Comparison of ENCODE assay signal across 23 mouse cellular contexts in genomic region chr4:46716361-46716760, GRCm38 (mm10).
DNase-seq lines count a peak whose midpoint lies in the region; ATAC-seq lines count a peak whose summit lies in the region.
"Had no signal": no experiment of that assay in that cellular context is flagged by ENCODE, and none has a peak within 500 bp of the region (broad histone marks: within the 10 kb centered on the region; RNA-seq: fewer than 3 reads in every experiment).

No protein-coding gene starts in this region.

- H3K9me3 ChIP-seq in embryonic facial prominence, embryonic 11.5 days (replicated peaks; ENCODE audit: control insufficient read depth, low read length): no peaks in the 10 kb centered on the region
- no peaks in the 10 kb centered on the region for H3K9me3 ChIP-seq in embryonic facial prominence, embryonic 10.5 days
- H3K9me3 ChIP-seq in neural tube, embryonic 11.5 days (ENCODE audit: control insufficient read depth, low read length): no peaks in the 10 kb centered on the region
- no peaks in the 10 kb centered on the region for H3K9me3 ChIP-seq in neural tube, embryonic 15.5 days (replicated peaks)
- peaks cover 3% of the 10 kb centered on the region; the same call in 1 of the 2 replicates for H3K9me3 ChIP-seq in midbrain, embryonic 14.5 days (ENCODE audit: control insufficient read depth, low read length)
- H3K9me3 ChIP-seq: embryonic facial prominence, embryonic 15.5 days; limb, embryonic 12.5 days had no signal

- no peaks in the 10 kb centered on the region for H3K27me3 ChIP-seq in embryonic facial prominence, embryonic 11.5 days (ENCODE audit: control insufficient read depth, insufficient read depth, low read length)
- H3K27me3 ChIP-seq in embryonic facial prominence, embryonic 10.5 days (replicated peaks; ENCODE audit: low read depth, poor library complexity, severe bottlenecking): peaks cover 7% of the 10 kb centered on the region; the same call in 1 of the 2 replicates
- H3K27me3 ChIP-seq in neural tube, embryonic 11.5 days (ENCODE audit: control insufficient read depth, insufficient read depth, low read length): no peaks in the 10 kb centered on the region
- H3K27me3 ChIP-seq in neural tube, embryonic 15.5 days (replicated peaks): no peaks in the 10 kb centered on the region
- H3K27me3 ChIP-seq in midbrain, embryonic 14.5 days (ENCODE audit: control insufficient read depth, insufficient read depth, low read length): no peaks in the 10 kb centered on the region
- H3K27me3 ChIP-seq: embryonic facial prominence, embryonic 15.5 days had no signal

- ATAC-seq in embryonic facial prominence, embryonic 11.5 days (replicated peaks; ENCODE audit: insufficient number of reproducible peaks, low FRiP score, low TSS enrichment, low read depth): 0 out of 2 replicates have a peak, but pooled peaks have one; percentile 56
- ATAC-seq in neural tube, embryonic 11.5 days (ENCODE audit: insufficient read depth, low FRiP score, low TSS enrichment): no peak
- no peak for ATAC-seq in neural tube, embryonic 15.5 days (ENCODE audit: low FRiP score)
- peak; percentile 50 for ATAC-seq in midbrain, embryonic 14.5 days (ENCODE audit: low FRiP score, low TSS enrichment)
- ATAC-seq: intestine, postnatal 0 days; liver, postnatal 0 days had no signal

- no peak overlapping the region for H3K27ac ChIP-seq in embryonic facial prominence, embryonic 11.5 days (replicated peaks; ENCODE audit: low read depth, low read length)
- H3K27ac ChIP-seq in embryonic facial prominence, embryonic 10.5 days (replicated peaks): no peak overlapping the region
- H3K27ac ChIP-seq in neural tube, embryonic 11.5 days (ENCODE audit: low read depth, low read length): no peak overlapping the region
- no peak overlapping the region for H3K27ac ChIP-seq in neural tube, embryonic 15.5 days (replicated peaks)
- no peak overlapping the region for H3K27ac ChIP-seq in midbrain, embryonic 14.5 days (replicated peaks; ENCODE audit: low read depth, low read length)
- H3K27ac ChIP-seq: embryonic facial prominence, embryonic 15.5 days; limb, embryonic 12.5 days had no signal

- DNase-seq in embryonic facial prominence, embryonic 11.5 days (ENCODE audit: low spot score): no peak
- DNase-seq in embryonic facial prominence, embryonic 10.5 days (ENCODE audit: low spot score): no peak
- DNase-seq in neural tube, embryonic 11.5 days (ENCODE audit: low spot score): peak; percentile 13
- peak; percentile 67 for DNase-seq in midbrain, embryonic 14.5 days
- DNase-seq in lung, postnatal 36 days: no peak
- no peak for DNase-seq in right cerebral cortex, postnatal 25 days
- DNase-seq: adrenal gland, postnatal 14 days; cerebellum, adult 9-10 months; gastrocnemius, postnatal 10 days; heart, adult 11 months; kidney, postnatal 25 days; layer of hippocampus, postnatal 36 days; liver, postnatal 0 days; lung, postnatal 10 days; right cerebral cortex, postnatal 4 days; thymus, postnatal 14 days had no signal

- no peaks in the 10 kb centered on the region for H3K4me1 ChIP-seq in embryonic facial prominence, embryonic 11.5 days (ENCODE audit: control insufficient read depth, insufficient read depth, low read length)
- peaks cover 28% of the 10 kb centered on the region for H3K4me1 ChIP-seq in embryonic facial prominence, embryonic 10.5 days
- no peaks in the 10 kb centered on the region for H3K4me1 ChIP-seq in neural tube, embryonic 11.5 days (ENCODE audit: control insufficient read depth, insufficient read depth, low read length)
- peaks cover 3% of the 10 kb centered on the region; the same call in 1 of the 2 replicates for H3K4me1 ChIP-seq in neural tube, embryonic 15.5 days
- H3K4me1 ChIP-seq in midbrain, embryonic 14.5 days (ENCODE audit: control insufficient read depth, insufficient read depth, low read length): peaks cover 13% of the 10 kb centered on the region; the same call in 1 of the 2 replicates
- H3K4me1 ChIP-seq: embryonic facial prominence, embryonic 15.5 days had no signal

- H3K4me2 ChIP-seq in embryonic facial prominence, embryonic 11.5 days (ENCODE audit: low read depth, low read length): no peak overlapping the region
- no peak overlapping the region for H3K4me2 ChIP-seq in neural tube, embryonic 11.5 days (ENCODE audit: low read depth)
- H3K4me2 ChIP-seq in neural tube, embryonic 15.5 days: no peak overlapping the region
- no peak overlapping the region for H3K4me2 ChIP-seq in midbrain, embryonic 14.5 days (ENCODE audit: low read length)
- H3K4me2 ChIP-seq: embryonic facial prominence, embryonic 15.5 days; heart, embryonic 11.5 days; limb, embryonic 12.5 days; liver, embryonic 11.5 days had no signal

- no peaks in the 10 kb centered on the region for H3K36me3 ChIP-seq in embryonic facial prominence, embryonic 11.5 days (replicated peaks; ENCODE audit: control insufficient read depth, insufficient read depth, low read depth, low read length)
- H3K36me3 ChIP-seq in embryonic facial prominence, embryonic 10.5 days (replicated peaks): no peaks in the 10 kb centered on the region
- H3K36me3 ChIP-seq in neural tube, embryonic 11.5 days (ENCODE audit: control insufficient read depth, insufficient read depth, low read length): no peaks in the 10 kb centered on the region
- H3K36me3 ChIP-seq in neural tube, embryonic 15.5 days: peaks cover 9% of the 10 kb centered on the region; the same call in 1 of the 2 replicates
- no peaks in the 10 kb centered on the region for H3K36me3 ChIP-seq in midbrain, embryonic 14.5 days (ENCODE audit: control insufficient read depth, insufficient read depth, low read length)
- H3K36me3 ChIP-seq: embryonic facial prominence, embryonic 15.5 days; limb, embryonic 12.5 days had no signal

- H3K4me3 ChIP-seq in embryonic facial prominence, embryonic 11.5 days (ENCODE audit: low read depth, low read length): no peak overlapping the region
- no peak overlapping the region for H3K4me3 ChIP-seq in embryonic facial prominence, embryonic 10.5 days
- no peak overlapping the region for H3K4me3 ChIP-seq in neural tube, embryonic 11.5 days (ENCODE audit: low read depth, low read length)
- no peak overlapping the region for H3K4me3 ChIP-seq in neural tube, embryonic 15.5 days (replicated peaks)
- H3K4me3 ChIP-seq in midbrain, embryonic 14.5 days (replicated peaks; ENCODE audit: low read depth, low read length): no peak overlapping the region
- H3K4me3 ChIP-seq: embryonic facial prominence, embryonic 15.5 days; layer of hippocampus, adult 2 months; limb, embryonic 12.5 days had no signal

- 0% methylated on average over 1 of the region's 1 CpGs for WGBS in embryonic facial prominence, embryonic 11.5 days
- 17% methylated on average over 1 of the region's 1 CpGs for WGBS in embryonic facial prominence, embryonic 10.5 days
- WGBS in neural tube, embryonic 11.5 days: 0% methylated on average over 1 of the region's 1 CpGs
- 0% methylated on average over 1 of the region's 1 CpGs for WGBS in neural tube, embryonic 15.5 days
- WGBS in midbrain, embryonic 14.5 days: 0% methylated on average over 1 of the region's 1 CpGs

- H3K9ac ChIP-seq in embryonic facial prominence, embryonic 11.5 days (replicated peaks; ENCODE audit: low read length): no peak overlapping the region
- H3K9ac ChIP-seq in neural tube, embryonic 11.5 days (ENCODE audit: low read length): no peak overlapping the region
- no peak overlapping the region for H3K9ac ChIP-seq in neural tube, embryonic 15.5 days (replicated peaks)
- no peak overlapping the region for H3K9ac ChIP-seq in midbrain, embryonic 14.5 days (replicated peaks; ENCODE audit: low read length)
- H3K9ac ChIP-seq: embryonic facial prominence, embryonic 15.5 days; limb, embryonic 12.5 days; liver, postnatal 0 days had no signal

Comparison
In these comparisons a context has a peak if more than half of its experiments do, and no peak if none do; other contexts are left out.
1. ATAC-seq: peak in embryonic facial prominence, embryonic 11.5 days (single experiment) and midbrain, embryonic 14.5 days (single experiment); none in neural tube, embryonic 11.5 days (single experiment) and neural tube, embryonic 15.5 days (single experiment).
2. DNase-seq: peak in neural tube, embryonic 11.5 days (single experiment) and midbrain, embryonic 14.5 days (single experiment); none in embryonic facial prominence, embryonic 11.5 days (single experiment), embryonic facial prominence, embryonic 10.5 days (single experiment), lung, postnatal 36 days (single experiment) and right cerebral cortex, postnatal 25 days (single experiment).